Mouse (Mus musculus) MEL (cell line): ENCODE measurements around the gene Ascc2.

Experiments used
- CHD1 ChIP-seq: IDR thresholded peaks from 2 replicates; pipeline ENCODE4 v1.6.1; 2012; ENCODE audit warnings: low read depth, mild to moderate bottlenecking, inconsistent platforms, low read length, improper control_type of control experiment
- CTCF ChIP-seq, 3 experiments: IDR thresholded peaks in 2 of 3; conservative IDR thresholded peaks in 1 of 3; 2 replicates each; pipeline ENCODE4 v1.5.1; 2011 to 2012; ENCODE audit warnings: low read length in 3 of 3, low read depth in 2 of 3, mild to moderate bottlenecking in 2 of 3, improper control_type of control experiment in 1 of 3, inconsistent platforms in 1 of 3, mixed read lengths in 1 of 3, moderate library complexity in 1 of 3; ENCODE audit not compliant: control insufficient read depth in 1 of 3, insufficient read depth in 1 of 3, poor library complexity in 1 of 3, severe bottlenecking in 1 of 3
- EP300 ChIP-seq, 2 experiments: IDR thresholded peaks; 2 replicates each; pipeline ENCODE4 v1.6.1; 2011; ENCODE audit warnings: improper control_type of control experiment in 2 of 2, low read length in 2 of 2, low read depth in 1 of 2, mild to moderate bottlenecking in 1 of 2
- GATA1 ChIP-seq: IDR thresholded peaks from 2 replicates; pipeline ENCODE4 v1.6.1; 2011; ENCODE audit warnings: low read depth, low read length, improper control_type of control experiment
- HCFC1 ChIP-seq: IDR thresholded peaks from 2 replicates; pipeline ENCODE4 v1.6.1; 2012; ENCODE audit warnings: low read depth, mild to moderate bottlenecking, inconsistent platforms, low read length, improper control_type of control experiment, moderate library complexity
- JUND ChIP-seq: IDR thresholded peaks from 2 replicates; pipeline ENCODE4 v1.6.1; 2011; ENCODE audit warnings: low read depth, mild to moderate bottlenecking, improper control_type of control experiment, low read length
- POLR2A ChIP-seq, 2 experiments: IDR thresholded peaks; 2 replicates each; pipeline ENCODE4 v1.6.1; 2011 to 2012; ENCODE audit warnings: low read length in 2 of 2, mild to moderate bottlenecking in 2 of 2, control low read depth in 1 of 2, improper control_type of control experiment in 1 of 2, low read depth in 1 of 2, moderate library complexity in 1 of 2; ENCODE audit not compliant: control insufficient read depth in 1 of 2, insufficient read depth in 1 of 2, poor library complexity in 1 of 2
- TCF12 ChIP-seq: IDR thresholded peaks from 2 replicates; pipeline ENCODE4 v1.6.1; 2014; ENCODE audit warnings: low read depth, mild to moderate bottlenecking, inconsistent platforms, low read length, improper control_type of control experiment, moderate library complexity
- ZC3H11A ChIP-seq: IDR thresholded peaks from 2 replicates; pipeline ENCODE4 v1.6.1; 2012; ENCODE audit warnings: low read depth, mild to moderate bottlenecking, inconsistent platforms, low read length, improper control_type of control experiment

DNA sequence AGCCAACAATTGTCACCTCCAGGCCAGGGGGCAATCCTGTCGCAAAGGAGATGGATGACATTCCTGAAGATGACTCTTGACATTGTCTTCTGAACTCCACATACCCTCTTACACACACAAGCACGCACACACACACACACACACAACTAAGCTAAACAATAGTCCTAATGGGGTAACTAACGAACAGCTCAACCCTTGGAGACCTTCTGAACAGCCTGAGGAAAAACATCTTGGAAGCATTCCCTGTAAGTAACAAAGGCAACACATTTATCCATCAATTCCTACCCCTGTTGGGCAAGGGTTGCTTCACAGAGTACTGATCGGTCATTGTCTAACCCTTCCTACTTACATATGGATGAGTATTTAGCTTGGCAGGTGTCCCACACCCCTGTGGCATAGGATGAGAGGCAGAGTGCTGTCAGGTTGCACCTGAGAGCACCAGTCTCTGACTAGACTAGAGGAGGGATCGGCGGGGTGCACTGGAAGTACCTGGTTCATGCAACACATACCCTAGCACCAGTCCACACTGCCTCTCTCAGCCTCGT, 15.0 kb upstream of the Ascc2 start:
- TF ChIP-seq CTCF (IDR thresholded peaks at IDR 0.05 in 2 of 3, conservative IDR thresholded peaks at IDR 0.05 in 1 of 3; ENCODE audit: control insufficient read depth in 1 of 3, insufficient read depth in 1 of 3, low read depth in 2 of 3, low read length in 3 of 3, poor library complexity in 1 of 3, severe bottlenecking in 1 of 3) (no peak), CHD1 (no peak), EP300 (IDR thresholded peaks at IDR 0.05; ENCODE audit: low read depth in 1 of 2, low read length in 2 of 2) (no peak), HCFC1 (no peak), GATA1 (no peak), POLR2A (IDR thresholded peaks at IDR 0.05; ENCODE audit: control insufficient read depth in 1 of 2, insufficient read depth in 1 of 2, low read depth in 1 of 2, low read length in 2 of 2, poor library complexity in 1 of 2) (no peak), ZC3H11A (no peak), TCF12 (no peak), JUND (no peak)
